Mouse (Mus musculus) lung, adult 2 months (tissue): Measurements from ENCODE around the gene Tmed11.

ENCODE experiments used
- CTCF ChIP-seq: fragments of 200-500 bp; IDR thresholded peaks from 2 replicates; pipeline ENCODE4 v1.5.1; 2011; ENCODE audit warnings: mild to moderate bottlenecking, low read length, control low read depth; ENCODE audit not compliant: insufficient read depth
- POLR2A ChIP-seq: fragments of 200-500 bp; IDR thresholded peaks from 2 replicates; pipeline ENCODE4 v1.6.1; 2011; ENCODE audit warnings: low read depth, mild to moderate bottlenecking, control low read depth, low read length, borderline replicate concordance; ENCODE audit errors: extremely low read depth

DNA sequence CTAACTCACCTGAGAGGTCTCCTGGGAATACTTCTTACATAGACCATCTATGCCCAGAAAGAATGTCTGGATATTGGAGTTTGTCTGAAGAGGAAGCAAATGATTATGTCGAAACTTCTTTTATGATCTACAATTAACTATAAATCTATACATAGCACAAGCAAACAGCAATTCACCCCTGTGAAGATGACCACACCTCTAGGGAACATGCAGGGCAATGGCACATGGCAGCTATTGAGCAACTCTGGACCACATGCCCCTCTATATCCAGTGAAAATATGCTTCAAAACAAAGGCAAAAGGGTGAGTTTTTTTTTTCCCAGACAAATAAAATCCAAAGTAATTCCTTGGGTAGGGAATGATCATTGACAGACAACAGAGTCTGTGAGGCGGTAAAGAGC lies 35.2 kb downstream of the Tmed11 start:
- TF ChIP-seq CTCF (no peak), POLR2A (no peak)
